Mouse (Mus musculus) heart, postnatal 4 days (tissue): ENCODE results near the gene Dlgap1. TPM values are rescaled to one million over a fixed set of nuclear protein-coding genes. Genes with fewer than 3 reads are reported as not detected.

Experiments used
- DNase-seq: peaks from one replicate; pipeline ENCODE4 v3.0.0; 2021
- total RNA-seq, 2 experiments: library from RNA; stranded (reverse); gene quantifications; 2 replicates each; pipeline ENCODE4 v1.2.3; 2021

Gene Dlgap1
- total RNA-seq, 2 experiments from 2014 or later = 0.10 to 0.32 TPM

DNA sequence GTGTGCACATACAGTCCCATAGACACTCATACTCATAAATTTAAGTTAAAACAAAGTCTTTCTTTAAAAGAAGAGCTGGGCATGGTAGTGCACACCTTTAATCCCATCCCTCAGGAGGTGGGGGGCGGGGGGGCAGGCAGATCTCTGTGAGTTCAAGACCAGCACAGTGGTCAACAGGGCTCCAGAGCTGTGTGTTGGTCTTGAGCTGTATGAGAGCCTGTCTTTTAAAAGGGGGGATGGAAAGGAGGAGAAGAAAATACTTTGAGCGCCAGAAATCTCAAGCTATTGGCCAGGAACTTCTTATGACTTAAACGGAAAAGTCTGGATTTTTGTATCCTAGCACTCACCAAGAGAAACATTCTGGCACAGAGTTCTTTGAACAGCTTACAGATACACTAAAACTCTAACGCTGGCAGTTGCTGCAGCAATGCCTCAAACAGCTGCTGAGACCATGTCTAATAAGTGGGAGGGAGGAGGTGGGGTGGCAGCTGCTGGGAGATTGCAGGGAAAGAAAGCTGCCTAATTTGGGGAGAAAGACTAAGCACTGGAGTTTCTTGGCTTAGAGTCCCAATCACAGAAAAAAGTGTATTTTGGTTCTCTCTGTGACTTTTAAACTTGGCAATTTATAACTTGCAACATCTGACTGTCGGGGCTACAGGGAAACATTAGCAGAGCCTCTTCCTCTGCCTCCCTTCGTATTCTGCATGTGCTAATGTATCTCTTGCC is 660.9 kb downstream of the Dlgap1 start:
- DNase-seq = peak; percentile 28

- peak; percentile 90 for DNase-seq
These were observed 664.5 kb downstream of the Dlgap1 start for GRCm38 (mm10) chr17:70633181-70633944.

- no peak for DNase-seq
These were observed 674.3 kb downstream of the Dlgap1 start for GRCm38 (mm10) chr17:70643211-70643610.

DNA sequence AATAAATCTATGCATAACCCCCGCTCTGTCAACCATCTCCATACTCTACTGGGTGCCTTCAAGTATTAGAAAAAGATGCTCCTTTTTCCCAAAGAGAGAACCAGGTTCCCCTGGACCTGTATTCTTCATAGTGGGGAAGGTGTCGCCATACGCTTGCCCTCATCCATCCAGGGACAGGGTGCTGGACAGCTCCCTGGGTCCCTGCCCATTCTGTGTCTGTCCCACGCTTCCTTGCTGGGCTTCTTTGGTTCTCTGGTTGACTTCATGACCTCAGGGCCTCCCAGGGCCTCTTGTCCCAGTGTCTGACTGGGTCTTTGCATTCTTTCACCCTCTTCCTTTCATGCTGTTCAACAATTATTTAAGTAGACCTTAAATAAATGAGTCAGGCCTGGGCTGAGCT is 677.8 kb downstream of the Dlgap1 start:
- peak; percentile 37 for DNase-seq

DNA sequence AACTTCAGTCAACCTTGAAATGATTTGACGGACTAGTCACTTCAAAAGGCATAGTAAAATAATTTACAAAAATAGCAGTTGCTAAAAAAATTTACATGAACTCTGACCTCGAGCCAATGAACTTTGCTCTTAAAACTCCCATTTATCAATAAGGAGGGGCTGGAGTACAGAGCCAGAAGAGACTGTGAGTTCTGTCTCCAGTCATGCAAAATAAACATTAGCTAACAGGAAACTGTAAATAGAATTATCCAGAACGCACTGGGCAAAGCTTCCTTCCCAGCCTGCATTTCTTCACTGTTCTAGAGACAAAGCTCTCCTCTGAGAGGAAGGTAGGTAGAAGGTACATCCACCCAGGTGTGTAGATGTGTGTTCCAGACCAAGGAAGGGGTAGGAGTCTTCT is 692.5 kb downstream of the Dlgap1 start:
- no peak for DNase-seq

- no peak for DNase-seq
These were observed 695.1 kb downstream of the Dlgap1 start for GRCm38 (mm10) chr17:70663992-70664391.

DNA sequence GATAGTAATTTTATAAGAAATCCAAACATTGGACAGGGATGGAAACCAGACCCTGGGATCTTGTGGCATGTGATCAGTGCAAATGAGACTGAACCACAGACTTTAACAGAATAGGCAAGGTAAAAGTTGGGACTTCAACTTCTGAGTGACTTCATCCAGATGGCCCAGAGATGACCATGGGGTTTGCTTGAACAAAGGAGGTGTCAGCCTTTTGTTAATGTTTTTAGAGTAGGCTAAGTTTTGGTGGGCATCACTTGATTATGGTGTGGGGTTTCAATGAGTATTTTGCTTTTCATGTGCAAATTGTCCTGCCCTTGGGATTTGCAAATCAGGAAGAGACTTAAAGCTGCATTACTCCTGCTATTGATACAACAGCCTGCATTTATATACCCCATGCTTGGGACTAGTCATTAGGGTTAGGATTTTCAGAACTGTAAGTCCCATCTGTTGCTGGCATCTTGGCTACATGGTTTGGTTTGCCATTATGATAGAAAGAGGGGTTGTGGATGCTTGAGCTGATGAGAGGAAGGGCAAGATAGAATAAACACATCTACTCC is 695.7 kb downstream of the Dlgap1 start:
- DNase-seq = no peak

GRCm38 (mm10) chr17:70673985-70674384 is 705.1 kb downstream of the Dlgap1 start:
- DNase-seq = no peak

DNA sequence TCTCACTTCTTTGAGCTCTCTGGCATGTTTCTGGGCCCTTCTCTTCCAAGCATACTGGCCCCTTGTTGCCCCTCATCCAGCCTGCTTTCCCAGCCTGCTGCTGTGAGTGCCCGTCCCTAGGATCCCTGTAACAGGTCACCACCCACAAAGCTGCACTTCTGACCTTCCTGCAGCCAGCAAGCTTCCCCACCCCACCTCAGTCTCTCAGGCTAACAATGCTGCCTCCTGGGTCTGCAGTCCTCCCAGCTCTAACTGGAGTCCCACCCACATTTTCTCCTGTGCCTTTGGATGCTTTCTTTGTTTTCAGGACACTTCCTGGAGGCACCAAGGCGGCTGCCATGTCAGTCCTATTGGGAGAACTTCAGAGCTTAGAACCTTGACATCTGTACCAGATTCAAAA is 707.6 kb downstream of the Dlgap1 start:
- DNase-seq = no peak

- DNase-seq = peak; percentile 87
These were observed 714.8 kb downstream of the Dlgap1 start for GRCm38 (mm10) chr17:70683561-70684167.

DNA sequence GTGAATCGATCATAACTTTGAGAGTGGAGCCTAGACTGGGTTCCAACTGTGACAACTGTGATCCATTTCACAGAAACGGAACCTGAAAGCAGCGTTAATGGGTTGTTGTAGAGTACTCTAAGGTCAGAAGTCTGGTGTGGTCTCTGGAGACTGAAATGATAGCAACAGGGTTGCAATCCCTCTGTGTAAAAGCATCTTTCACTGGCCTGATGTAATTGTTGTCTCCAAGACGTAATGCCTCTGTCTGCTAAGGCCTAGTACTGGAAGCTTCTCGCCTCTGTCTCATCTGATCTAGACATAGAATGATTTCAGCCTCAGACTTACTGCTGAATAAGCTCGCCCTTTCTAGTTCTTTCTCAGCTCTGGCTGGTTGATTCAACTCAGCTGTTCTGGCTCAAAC is 721.3 kb downstream of the Dlgap1 start:
- DNase-seq = no peak

DNA sequence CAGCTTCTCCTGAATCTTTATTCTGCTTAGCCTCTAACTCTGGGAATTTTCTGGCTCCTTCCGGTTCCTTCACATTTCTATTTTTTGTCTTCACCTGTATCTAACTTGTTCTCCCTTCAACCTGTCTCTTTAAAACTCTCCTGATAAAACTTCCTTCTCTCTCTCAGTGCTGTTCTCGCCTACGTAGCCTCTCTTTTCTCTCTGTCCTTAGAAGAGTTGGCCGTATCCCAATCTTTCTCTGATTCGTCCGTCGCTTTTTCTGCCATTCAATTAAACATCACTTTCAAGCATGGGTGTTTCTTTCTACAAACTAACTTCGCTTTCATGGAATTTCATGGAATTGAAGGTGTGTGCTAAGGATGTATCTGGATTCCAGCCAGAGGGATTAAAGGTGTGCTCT is 721.7 kb downstream of the Dlgap1 start:
- DNase-seq = no peak

GRCm38 (mm10) chr17:70706976-70707818 is 738.3 kb downstream of the Dlgap1 start:
- peak; percentile 89 for DNase-seq

DNA sequence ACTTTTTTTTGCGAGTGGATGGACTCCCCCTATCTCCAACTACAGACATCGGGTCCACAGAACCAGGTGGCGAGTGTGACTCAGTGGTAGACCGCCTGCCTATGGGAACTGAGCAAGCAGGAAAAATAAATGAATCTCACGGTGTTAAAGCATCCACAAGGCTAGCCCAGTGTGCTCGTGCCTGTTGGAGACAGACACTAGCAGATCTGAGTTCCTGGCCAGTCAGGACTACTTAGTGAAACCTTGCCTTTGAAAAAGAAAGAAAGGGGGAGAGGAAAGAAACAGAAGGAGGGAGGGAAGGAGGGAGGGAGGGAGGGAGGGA is 738.9 kb downstream of the Dlgap1 start:
- DNase-seq = no peak

GRCm38 (mm10) chr17:70709545-70709944 is 740.7 kb downstream of the Dlgap1 start:
- no peak for DNase-seq

- no peak for DNase-seq
These were observed 744.6 kb downstream of the Dlgap1 start for GRCm38 (mm10) chr17:70713470-70713869.

- no peak for DNase-seq
These were observed 750.9 kb downstream of the Dlgap1 start for GRCm38 (mm10) chr17:70719684-70720324.

DNA sequence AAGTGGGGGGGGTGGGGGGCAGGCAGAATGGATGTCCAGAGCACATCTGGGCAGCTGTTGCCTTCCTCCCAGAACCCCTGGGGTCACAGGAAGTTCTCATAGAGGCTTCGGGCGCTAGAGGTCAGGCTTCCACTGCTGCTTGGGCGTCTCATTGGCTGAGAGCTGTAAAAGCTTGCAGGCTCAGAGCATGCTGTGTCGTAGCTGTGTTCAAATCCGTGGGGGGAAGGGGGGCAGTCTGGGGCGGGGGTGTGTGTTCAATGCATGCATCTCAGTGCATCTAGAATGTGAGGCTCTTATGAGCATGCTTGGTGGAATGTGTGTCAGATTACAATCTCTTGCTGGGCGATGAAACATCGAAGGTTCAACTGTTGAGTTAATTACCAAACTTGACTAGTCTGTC is 751.9 kb downstream of the Dlgap1 start:
- DNase-seq = peak; percentile 29

- no peak for DNase-seq
These were observed 753.3 kb downstream of the Dlgap1 start for GRCm38 (mm10) chr17:70722146-70722545.

DNA sequence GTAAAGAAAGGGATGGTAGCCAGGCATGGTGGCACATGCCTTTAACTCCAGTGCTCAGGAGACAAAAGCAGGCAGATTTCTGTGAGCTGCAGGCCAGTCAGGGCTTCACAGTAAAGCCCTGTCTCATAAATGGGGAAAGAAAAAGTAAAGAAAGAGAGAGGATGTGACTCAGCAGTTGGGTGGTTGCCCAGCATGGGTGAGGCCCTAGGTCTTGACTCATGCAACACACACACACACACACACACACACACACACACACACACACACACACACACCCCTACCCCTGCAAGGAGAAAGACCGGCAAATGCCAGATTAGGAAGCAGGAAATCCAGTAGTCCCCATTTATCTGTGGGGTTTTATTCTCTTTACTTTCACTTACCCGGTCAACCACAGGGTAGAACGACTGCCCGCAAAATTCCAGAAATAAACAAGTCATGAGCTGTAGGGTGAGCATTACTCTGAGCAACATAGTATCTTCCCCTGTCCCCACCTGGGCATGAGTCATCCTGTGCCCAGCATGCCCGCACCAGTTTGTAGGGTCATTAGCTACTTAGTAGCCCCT is 759.9 kb downstream of the Dlgap1 start:
- peak; percentile 86 for DNase-seq

DNA sequence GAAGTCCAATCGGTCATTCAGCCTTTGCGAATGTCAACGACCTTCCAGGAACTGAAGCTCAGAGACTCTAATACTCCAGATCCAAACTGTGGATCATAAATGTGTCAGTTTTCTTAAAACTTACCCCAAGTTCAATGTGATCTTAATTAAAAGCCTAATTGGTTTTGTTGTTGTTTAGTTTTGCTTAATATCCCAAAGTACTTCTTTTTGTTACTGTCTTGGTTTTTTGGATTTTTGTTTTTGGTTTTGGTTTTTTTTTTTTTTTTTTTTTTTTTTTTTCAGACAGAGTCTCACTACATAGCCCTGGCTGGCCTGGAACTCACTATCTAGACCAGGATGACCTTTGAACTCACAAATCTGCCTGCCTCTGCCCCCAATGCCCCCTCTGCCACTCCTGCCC is 765.9 kb downstream of the Dlgap1 start:
- no peak for DNase-seq

DNA sequence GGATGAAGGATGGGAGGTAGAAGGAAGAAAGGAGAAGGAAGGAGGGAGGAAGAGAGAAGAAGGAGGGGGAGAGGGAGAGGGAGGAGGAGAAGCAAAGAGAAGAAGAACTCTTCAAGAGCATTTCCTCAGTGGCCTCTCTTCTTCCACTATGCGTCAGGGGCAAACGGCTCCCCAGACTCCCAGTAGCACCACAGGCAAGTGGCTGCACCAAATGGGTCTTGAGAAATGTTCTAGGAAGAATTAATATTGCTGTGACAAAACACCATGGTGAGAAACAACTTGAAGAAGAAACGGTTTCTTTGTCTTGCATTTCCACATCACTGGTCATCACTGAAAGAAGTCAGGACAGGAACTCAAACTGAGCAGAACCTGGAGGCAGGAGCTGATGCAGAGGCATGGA is 766.5 kb downstream of the Dlgap1 start:
- DNase-seq = no peak
